Mouse (Mus musculus): Measurements from ENCODE around the gene Ap1m1.

Ap1m1 gene

DNA sequence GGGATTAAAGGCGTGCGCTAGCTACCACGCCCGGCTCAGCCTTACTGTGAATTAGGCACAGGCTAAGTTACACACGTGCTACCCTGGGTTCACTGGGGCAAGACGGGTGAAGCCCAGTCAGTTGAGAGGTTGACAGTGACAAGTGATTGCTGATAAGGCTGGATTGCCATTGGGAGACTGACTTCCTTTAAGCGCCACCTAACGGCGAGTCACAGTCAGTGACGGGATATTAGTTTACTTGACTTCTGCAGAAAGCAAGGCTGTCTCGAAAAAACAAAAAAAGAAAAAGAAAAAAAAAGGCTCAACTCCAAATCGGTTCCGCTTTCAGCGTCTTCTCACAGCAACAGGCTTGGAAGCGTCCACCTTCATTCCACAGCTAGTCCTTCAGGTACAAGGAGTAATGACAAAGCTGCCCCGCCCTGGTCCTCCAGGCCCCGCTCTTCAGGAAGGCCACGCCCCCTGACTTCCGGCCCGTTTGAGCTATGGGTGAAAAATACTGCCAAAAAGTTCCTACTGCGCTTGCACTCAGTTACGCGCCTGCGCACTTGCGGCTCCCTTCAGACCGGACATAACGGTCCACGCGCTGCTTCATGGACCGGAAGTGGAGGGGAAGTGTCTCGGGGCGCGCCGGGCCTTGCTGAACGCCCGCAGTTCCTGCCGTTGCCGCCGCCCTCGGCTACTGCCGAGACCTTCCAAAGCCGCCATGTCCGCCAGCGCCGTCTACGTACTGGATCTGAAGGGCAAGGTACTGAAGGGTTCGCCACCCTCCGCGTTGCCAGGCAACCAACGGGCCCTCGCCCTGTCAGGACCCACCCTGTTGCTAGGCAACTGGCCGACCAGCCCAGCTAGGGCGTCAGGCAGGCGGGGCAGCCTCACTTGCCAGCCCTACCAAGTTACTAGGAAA lies at the start of gene Ap1m1:
Gene Ap1m1 (plus strand): TSS at position 520 of the 904 bp plus-strand sequence.
- peak; percentile 95 for TF ChIP-seq GATA4 (IDR thresholded peaks at IDR 0.05; ENCODE audit: insufficient replicate concordance, low read length)

GRCm38 (mm10) chr8:72190215-72190539 lies 49.6 kb upstream of the Ap1m1 start:
- TF ChIP-seq GATA4 (IDR thresholded peaks at IDR 0.05; ENCODE audit: insufficient replicate concordance, low read length): no peak

DNA sequence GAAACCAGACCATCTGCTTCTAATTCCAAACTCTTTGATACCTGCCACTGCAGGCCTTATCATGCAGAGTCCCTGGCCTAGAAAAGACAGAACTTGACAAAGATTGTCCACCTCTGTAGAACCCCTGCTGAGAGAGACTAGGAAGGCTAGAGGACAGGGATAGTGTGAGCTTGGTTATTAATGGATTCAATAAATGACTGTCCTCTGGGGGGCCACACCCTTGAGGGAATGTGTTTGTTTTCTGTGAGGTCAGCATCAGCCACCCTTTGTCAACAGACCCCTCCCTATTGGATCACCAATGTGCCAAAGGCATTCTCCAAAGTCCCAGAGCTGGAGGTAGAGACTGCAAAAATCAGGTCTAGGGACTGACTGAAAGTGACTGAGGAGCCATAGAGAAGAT lies 47.8 kb upstream of the Ap1m1 start:
- no peak for TF ChIP-seq GATA4 (IDR thresholded peaks at IDR 0.05; ENCODE audit: insufficient replicate concordance, low read length)

- TF ChIP-seq GATA4 (IDR thresholded peaks at IDR 0.05; ENCODE audit: insufficient replicate concordance, low read length): no peak
Measured at GRCm38 (mm10) chr8:72197997-72198396, 41.8 kb upstream of the Ap1m1 start.

- no peak for TF ChIP-seq GATA4 (IDR thresholded peaks at IDR 0.05; ENCODE audit: insufficient replicate concordance, low read length)
Measured at GRCm38 (mm10) chr8:72208582-72208981, 31.2 kb upstream of the Ap1m1 start.

DNA sequence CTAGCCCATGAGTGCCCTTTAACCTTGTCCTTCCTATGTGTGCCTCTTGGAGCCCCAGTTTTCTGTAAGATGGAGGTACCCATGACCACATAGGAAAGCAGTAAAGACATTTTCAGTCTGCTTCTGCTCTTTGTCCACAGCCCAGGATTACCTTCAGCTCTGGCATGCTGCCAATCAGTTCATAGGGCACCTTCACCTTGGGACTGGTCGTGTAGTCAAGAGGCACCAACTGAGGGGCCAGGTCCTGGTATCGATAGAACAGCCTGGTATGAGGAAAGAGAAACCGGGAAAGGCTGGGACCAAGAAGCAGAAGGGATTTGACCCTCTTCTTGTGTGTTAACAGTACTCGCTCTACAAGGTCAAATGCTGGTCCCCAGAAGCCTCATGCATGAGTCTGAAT lies 29.6 kb upstream of the Ap1m1 start:
- no peak for TF ChIP-seq GATA4 (IDR thresholded peaks at IDR 0.05; ENCODE audit: insufficient replicate concordance, low read length)

DNA sequence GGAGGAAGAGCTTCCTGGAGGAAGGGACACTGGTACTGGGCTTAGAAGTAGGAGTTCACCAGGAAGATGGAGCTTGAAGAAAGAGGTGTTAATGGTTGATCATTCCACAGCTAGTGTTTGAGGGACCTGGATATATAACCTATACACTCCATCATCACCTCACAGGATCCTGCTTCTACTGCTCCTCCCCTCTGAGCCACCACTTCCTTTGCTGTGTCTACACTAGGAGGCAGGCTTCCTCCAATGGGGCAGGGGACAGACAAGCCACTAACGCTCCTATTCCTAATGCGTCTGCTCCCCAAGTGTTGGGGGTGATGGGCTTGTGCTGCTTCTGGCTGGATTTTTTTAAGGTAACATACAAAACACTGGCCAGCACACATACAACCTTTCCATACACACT lies 29.1 kb upstream of the Ap1m1 start:
- no peak for TF ChIP-seq GATA4 (IDR thresholded peaks at IDR 0.05; ENCODE audit: insufficient replicate concordance, low read length)

DNA sequence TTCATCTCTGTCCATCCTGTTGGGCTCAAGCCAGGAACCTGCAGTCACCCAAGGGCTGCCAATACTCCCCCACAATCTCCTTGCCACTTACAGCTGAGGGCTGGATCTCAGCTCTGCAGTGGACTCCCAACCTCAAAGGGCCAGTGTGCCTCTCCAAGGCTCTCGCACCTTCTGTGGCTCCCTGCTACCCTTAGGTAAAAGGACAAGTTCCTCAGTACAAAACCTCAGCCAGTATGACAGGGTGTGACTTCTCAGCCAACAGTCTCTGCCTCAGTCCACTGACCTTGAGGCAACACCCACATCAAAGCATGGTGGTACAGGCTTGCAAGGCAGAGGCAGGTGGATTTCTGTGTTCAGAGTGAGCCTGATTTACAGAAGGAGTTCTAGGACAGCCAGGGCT lies 28.0 kb upstream of the Ap1m1 start:
- TF ChIP-seq GATA4 (IDR thresholded peaks at IDR 0.05; ENCODE audit: insufficient replicate concordance, low read length): no peak

GRCm38 (mm10) chr8:72212751-72213150 lies 27.1 kb upstream of the Ap1m1 start, which contains the start of gene Cib3:
Cib3 (minus strand) TSS chr8:72212837.
- TF ChIP-seq GATA4 (IDR thresholded peaks at IDR 0.05; ENCODE audit: insufficient replicate concordance, low read length): no peak

GRCm38 (mm10) chr8:72213536-72213935 lies 26.3 kb upstream of the Ap1m1 start, which contains the start of gene Gm11034:
Gm11034 (minus strand) TSS chr8:72213636.
- TF ChIP-seq GATA4 (IDR thresholded peaks at IDR 0.05; ENCODE audit: insufficient replicate concordance, low read length): no peak

GRCm38 (mm10) chr8:72215060-72215459 lies 24.8 kb upstream of the Ap1m1 start:
- no peak for TF ChIP-seq GATA4 (IDR thresholded peaks at IDR 0.05; ENCODE audit: insufficient replicate concordance, low read length)

GRCm38 (mm10) chr8:72215871-72216270 lies 23.9 kb upstream of the Ap1m1 start:
- no peak for TF ChIP-seq GATA4 (IDR thresholded peaks at IDR 0.05; ENCODE audit: insufficient replicate concordance, low read length)

- TF ChIP-seq GATA4 (IDR thresholded peaks at IDR 0.05; ENCODE audit: insufficient replicate concordance, low read length): no peak
Measured at GRCm38 (mm10) chr8:72218781-72219540, 20.9 kb upstream of the Ap1m1 start.

DNA sequence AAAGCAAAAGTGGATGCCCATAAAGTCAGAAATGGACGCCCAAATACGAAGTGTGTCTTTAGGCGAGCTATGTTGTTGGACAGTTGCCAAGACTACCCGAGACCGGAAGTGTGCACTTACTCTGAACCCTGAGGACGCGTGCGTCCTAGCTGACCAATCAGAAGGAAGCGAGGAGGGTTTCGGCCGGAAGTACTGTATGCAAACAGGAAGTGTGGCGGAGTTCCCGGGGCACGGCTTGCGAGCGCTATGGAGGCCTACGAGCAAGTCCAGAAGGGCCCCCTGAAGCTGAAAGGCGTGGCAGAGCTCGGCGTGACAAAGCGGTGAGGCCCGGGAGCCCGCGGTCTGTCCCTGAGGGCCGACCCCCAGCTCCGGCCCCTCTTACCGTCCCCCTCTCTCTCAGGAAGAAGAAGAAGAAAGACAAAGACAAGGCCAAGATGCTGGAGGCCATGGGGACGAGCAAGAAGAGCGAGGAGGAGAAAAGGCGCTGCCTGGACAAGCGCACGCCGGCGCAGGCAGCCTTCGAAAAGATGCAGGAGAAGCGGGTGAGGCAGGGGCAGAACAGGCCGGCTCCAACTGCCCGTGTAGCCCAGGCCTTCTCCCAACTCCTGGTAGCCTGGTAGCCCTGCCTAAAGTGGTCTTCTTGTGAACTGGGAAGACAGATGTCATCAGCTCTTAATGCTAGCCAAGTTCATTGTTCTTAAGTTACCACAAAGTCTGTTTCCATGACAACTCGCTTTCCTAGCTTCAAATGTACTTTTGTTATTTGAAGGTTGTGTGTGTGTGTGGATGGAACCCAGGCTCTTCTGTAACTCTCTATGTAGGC lies 20.1 kb upstream of the Ap1m1 start, which contains the start of gene Fam32a:
Gene Fam32a (plus strand): TSS at position 190 of the 823 bp plus-strand sequence.
- no peak for TF ChIP-seq GATA4 (IDR thresholded peaks at IDR 0.05; ENCODE audit: insufficient replicate concordance, low read length)

GRCm38 (mm10) chr8:72220758-72221157 lies 19.1 kb upstream of the Ap1m1 start:
- no peak for TF ChIP-seq GATA4 (IDR thresholded peaks at IDR 0.05; ENCODE audit: insufficient replicate concordance, low read length)
